Mouse (Mus musculus): ENCODE measurements at regions not wholly inside any gene's neighbourhood (a gene's known extent, or its start where the extent isn't known, plus 50 kb on each side); places are given as distances from the start of the nearest gene placed in this dataset.
A peak's percentile ranks its signal among the peaks of the same experiment; 100 is the strongest.

- H3K4me2 ChIP-seq (ENCODE audit: low read length): no peak overlapping the region
- no peaks in the 10 kb centered on the region for H3K36me3 ChIP-seq (ENCODE audit: insufficient read depth, low read length)
- no peaks in the 10 kb centered on the region for H3K4me1 ChIP-seq (replicated peaks; ENCODE audit: insufficient read depth, low read length)
- no peaks in the 10 kb centered on the region for H3K27me3 ChIP-seq (ENCODE audit: insufficient read depth, low read length)
- WGBS: 87% methylated on average over 5 of the region's 5 CpGs
- H3K27ac ChIP-seq: no peak overlapping the region
- DNase-seq (ENCODE audit: low spot score) (peak; percentile 31), ATAC-seq (replicated peaks; ENCODE audit: low FRiP score, low read depth) (no peak)
- H3K9me3 ChIP-seq (replicated peaks; ENCODE audit: low read length): no peaks in the 10 kb centered on the region
- TF ChIP-seq CTCF (IDR thresholded peaks at IDR 0.05; ENCODE audit: low read depth): peak; percentile 69
- H3K9ac ChIP-seq (ENCODE audit: low read depth, low read length): no peak overlapping the region
- no peak overlapping the region for H3K4me3 ChIP-seq (replicated peaks; ENCODE audit: low read depth, low read length)
Observed at GRCm38 (mm10) chr12:90398564-90398963, 339.7 kb downstream of the Dio2 start.
